Mouse (Mus musculus) megakaryocyte, embryonic 14.5 days (primary cell): ENCODE measurements around the gene Pbld2. TPM values are rescaled to one million over a fixed set of nuclear protein-coding genes. Genes with fewer than 3 reads are reported as not detected.
"Not testable (repeated sequence)": the region's sequence is repeated elsewhere in the genome, so short reads cannot be mapped to it uniquely, and the experiment has no call there.

Source experiments
- H3K27me3 ChIP-seq: replicated peaks from 2 replicates; pipeline ENCODE3; 2012; ENCODE audit warnings: inconsistent platforms
- H3K36me3 ChIP-seq: replicated peaks from 2 replicates; pipeline ENCODE3; 2012; ENCODE audit warnings: low read length, inconsistent platforms, mixed read lengths
- H3K4me1 ChIP-seq: 2 replicates; pipeline ENCODE4 v1.6.1; 2012; ENCODE audit warnings: inconsistent platforms
- H3K4me3 ChIP-seq: replicated peaks from 2 replicates; pipeline ENCODE3; 2012; ENCODE audit warnings: moderate library complexity, mild to moderate bottlenecking, inconsistent platforms
- H3K9me3 ChIP-seq: 2 replicates; pipeline ENCODE4 v1.6.1; 2012; ENCODE audit warnings: inconsistent platforms
- FLI1 ChIP-seq: IDR thresholded peaks from 2 replicates; pipeline ENCODE4 v1.6.1; 2012; ENCODE audit warnings: low read length, inconsistent platforms, mixed read lengths
- GATA1 ChIP-seq: IDR thresholded peaks from 3 replicates; pipeline ENCODE4 v1.6.1; 2012; ENCODE audit warnings: mixed read lengths, low read length, inconsistent platforms, borderline replicate concordance
- polyA plus RNA-seq: library from polyadenylated mRNA; stranded (reverse); fragments of >175 nt; gene quantifications from 2 replicates; pipeline ENCODE4 v1.2.3, GENCODE M21; 2012; ENCODE audit warnings: low replicate concordance; ENCODE audit not compliant: insufficient read depth

Pbld2 gene
- polyA plus RNA-seq, 1 experiment, result 0.74 TPM

DNA sequence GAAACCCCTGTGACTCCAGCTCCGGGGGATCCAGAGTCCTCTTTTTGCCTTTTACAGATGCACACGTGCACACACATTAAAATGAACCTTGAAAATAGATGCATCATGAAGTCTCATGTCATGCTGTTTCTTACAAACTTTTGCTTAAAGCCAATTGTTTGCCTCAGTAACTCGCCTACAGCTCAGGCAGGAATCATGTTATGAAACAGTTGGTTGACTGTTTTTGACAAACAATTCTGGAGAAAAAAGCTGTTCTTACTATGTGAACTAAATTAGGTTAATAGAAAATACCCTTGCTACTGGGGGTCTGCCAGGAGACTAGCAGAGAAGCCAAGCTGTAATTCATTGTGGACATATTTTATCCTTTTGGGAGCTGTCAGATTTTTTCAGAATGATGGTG, 8.8 kb downstream of the Pbld2 start:
- Histone ChIP-seq H3K4me1 (peaks cover 16% of the 10 kb centered on the region), H3K4me3 (no peak overlapping the region), H3K27me3 (peaks cover 6% of the 10 kb centered on the region), H3K9me3 (peaks cover 5% of the 10 kb centered on the region), H3K36me3 (no peaks in the 10 kb centered on the region)
- TF ChIP-seq GATA1 (no peak), FLI1 (no peak)

DNA sequence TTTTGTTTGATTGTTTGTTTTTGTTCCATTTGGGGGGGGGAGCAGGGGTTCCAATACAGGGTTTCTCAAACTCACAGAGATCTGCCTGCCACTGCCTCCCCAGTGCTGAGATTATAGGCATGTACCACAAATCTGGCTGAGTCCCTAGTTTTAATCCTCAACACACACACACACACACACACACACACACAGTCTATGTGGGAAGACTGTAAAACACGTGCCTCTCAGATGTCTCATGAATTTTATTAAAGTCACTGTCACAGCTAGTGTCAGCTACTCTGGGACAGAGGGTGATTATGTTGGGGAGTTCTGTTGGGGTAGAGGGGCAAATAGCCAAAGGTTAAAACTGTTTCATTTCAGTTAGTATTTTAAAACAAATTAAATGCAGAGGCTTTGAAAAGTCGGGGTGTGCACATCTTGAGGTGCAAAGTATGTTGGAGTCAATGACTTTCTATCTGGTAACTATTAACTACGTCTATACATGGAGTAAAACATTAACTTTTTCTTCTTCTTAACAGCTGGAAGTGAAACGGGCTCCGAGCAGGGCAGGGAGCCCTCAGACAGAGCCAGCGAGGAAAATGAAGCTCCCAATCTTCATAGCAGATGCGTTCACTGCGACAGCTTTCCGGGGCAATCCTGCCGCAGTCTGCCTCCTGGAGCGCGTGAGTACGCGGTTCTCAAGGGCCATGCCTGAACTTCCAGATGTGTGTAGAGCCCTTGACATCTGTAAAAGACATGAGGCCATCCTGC, 14.6 kb downstream of the Pbld2 start:
- no peak for TF ChIP-seq FLI1
- no peak for TF ChIP-seq GATA1
- peaks cover 4% of the 10 kb centered on the region for H3K27me3 ChIP-seq

DNA sequence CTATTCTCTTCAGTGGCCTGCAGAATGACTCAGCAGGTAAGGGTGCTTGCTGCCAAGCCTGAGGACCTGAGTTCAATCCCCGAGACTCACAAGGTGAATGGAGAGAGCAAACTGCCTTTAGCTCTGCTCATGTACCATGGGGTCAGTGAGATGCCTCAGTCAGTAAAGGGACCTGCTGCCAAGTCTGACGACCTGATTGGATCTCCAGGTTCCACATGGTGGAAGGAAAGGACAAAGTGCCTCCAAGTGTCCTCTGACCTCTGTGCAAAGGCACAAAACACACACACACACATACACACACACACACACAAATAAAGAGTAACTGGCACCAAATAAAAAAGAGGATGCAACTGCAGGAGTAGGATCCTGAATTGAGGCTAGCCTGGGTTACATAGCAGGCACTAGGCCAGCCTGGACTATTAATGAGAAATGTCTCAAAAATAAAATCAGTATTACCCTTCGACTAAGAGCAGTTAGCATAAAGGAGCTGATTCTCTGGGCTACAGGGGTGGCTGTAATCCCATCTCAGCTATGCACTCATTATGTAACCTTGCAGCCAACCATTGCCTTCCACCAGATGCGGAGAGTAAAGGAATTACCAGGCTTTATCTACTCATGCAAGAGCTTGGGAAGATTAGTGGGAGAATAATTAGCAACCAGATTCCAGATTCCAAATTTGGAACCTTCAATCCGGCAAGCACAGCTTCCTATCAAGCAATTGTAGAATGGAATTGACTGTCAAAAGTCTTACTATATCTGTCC, 15.9 kb downstream of the Pbld2 start:
- no peak overlapping the region for H3K4me3 ChIP-seq
- no peak for TF ChIP-seq GATA1
- no peak for TF ChIP-seq FLI1
- H3K4me1 ChIP-seq, result no peaks in the 10 kb centered on the region
- no peaks in the 10 kb centered on the region for H3K9me3 ChIP-seq
- no peaks in the 10 kb centered on the region for H3K36me3 ChIP-seq
- H3K27me3 ChIP-seq, result peaks cover 5% of the 10 kb centered on the region

More for the DNA sequence above, 14.6 kb downstream of the Pbld2 start:
- Histone ChIP-seq H3K4me3 (no peak overlapping the region), H3K9me3 (no peaks in the 10 kb centered on the region), H3K36me3 (no peaks in the 10 kb centered on the region), H3K4me1 (peaks cover 9% of the 10 kb centered on the region)

DNA sequence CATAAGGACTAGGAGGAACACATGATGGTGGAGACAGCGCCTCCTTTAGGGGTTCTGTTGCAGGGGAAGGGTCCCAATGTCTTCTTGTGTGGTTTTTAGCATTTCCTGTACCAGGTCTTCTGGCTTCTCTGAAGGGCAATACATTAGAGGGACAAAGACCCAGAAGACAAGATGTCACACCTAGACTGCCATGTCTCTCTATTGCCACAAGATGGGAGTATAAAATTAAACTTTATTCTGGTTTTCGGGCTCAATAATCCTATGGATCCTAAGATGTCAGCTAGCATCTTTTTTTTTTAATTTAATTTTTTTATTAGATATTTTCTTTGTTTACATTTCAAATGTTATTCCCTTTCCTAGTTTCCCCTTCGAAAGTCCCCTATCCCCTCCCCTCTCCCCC, 19.0 kb downstream of the Pbld2 start:
- Histone ChIP-seq H3K4me3 (no peak overlapping the region), H3K4me1 (no peaks in the 10 kb centered on the region), H3K9me3 (no peaks in the 10 kb centered on the region), H3K36me3 (no peaks in the 10 kb centered on the region), H3K27me3 (peaks cover 5% of the 10 kb centered on the region)
- TF ChIP-seq FLI1 (no peak), GATA1 (no peak)

DNA sequence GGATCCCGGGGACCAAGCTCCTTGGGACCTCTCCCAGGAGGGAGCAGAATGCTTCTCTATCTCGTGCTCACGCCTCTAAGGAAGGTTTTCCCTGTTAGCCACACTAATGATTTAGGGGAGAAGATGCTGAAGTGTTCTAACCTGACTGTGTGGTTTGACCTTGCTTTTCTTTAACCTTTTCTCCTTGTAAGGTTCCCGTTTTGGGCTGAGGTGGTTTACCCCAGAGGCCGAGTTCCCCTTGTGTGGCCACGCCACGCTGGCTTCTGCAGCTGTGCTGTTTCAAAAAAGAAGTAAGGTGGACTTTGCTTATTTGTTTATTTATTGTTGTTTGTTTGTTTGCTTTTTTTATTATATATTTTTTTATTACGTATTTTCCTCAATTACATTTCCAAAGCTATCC, 23.6 kb downstream of the Pbld2 start:
- TF ChIP-seq FLI1 (no peak), GATA1 (no peak)
- Histone ChIP-seq H3K36me3 (no peaks in the 10 kb centered on the region), H3K27me3 (peaks cover 5% of the 10 kb centered on the region), H3K4me3 (no peak overlapping the region), H3K4me1 (peaks cover 16% of the 10 kb centered on the region), H3K9me3 (no peaks in the 10 kb centered on the region)

DNA sequence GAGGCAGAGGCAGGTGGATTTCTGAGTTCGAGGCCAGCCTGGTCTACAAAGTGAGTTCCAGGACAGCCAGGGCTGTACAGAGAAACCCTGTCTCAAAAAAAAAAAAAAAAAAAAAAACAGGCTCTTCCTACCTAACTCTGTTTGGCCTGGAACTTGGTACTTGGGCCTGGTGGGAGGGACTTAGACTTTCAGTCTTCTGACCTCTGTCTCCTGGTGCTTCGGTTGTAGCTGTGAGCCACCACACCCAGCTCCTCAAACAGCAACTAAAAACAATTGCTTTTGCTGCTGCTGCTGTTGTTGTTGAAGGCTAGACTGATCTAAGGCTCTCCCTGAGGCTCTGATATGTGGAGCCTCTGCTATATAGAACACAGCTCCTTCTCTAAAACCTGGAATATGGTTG, 25.0 kb downstream of the Pbld2 start:
- H3K4me3 ChIP-seq, result no peak overlapping the region
- peaks cover 5% of the 10 kb centered on the region for H3K27me3 ChIP-seq
- H3K36me3 ChIP-seq, result no peaks in the 10 kb centered on the region
- H3K9me3 ChIP-seq, result no peaks in the 10 kb centered on the region
- TF ChIP-seq FLI1 (no peak), GATA1 (no peak)
- peaks cover 24% of the 10 kb centered on the region for H3K4me1 ChIP-seq

DNA sequence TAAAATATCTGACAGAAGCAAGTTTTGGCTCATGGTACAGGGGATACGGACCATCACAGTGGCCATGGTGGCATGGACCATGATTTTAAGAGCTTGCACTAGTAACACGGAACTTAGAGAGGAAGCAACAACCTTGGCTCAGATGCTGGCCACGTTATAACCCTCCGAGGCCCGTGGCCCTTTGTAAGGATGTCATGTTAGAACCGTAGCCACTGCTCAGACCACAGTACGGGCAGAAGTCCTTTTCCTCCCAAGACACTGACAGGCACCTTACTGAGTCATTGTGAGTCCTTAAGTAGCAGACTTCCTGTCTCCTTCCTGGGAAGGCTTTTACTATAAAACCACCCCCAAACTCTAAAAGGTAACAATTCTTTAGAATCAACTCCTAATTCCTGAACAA, 27.2 kb downstream of the Pbld2 start:
- no peaks in the 10 kb centered on the region for H3K9me3 ChIP-seq
- no peaks in the 10 kb centered on the region for H3K36me3 ChIP-seq
- peaks cover 24% of the 10 kb centered on the region for H3K4me1 ChIP-seq
- H3K27me3 ChIP-seq, result no peaks in the 10 kb centered on the region
- TF ChIP-seq FLI1, result no peak
- TF ChIP-seq GATA1, result no peak
- no peak overlapping the region for H3K4me3 ChIP-seq

DNA sequence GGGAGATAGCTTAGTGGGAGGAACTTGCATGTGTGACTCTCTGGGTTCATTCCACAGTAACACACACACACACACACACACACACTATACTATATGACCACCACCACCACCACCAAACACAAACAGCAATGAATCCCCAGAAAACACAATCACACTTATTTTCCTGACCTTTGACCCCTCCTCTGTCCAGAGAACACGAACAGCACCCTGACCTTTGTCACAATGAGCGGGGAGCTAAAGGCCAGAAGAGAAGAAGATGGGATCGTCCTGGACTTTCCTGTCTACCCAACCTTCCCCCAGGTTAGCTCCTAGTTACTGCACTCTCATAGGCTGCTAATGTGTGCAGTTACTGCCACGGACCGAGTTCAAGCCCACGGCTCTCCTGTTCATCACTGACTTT, 27.9 kb downstream of the Pbld2 start:
- Histone ChIP-seq H3K9me3 (no peaks in the 10 kb centered on the region), H3K4me1 (peaks cover 24% of the 10 kb centered on the region), H3K27me3 (no peaks in the 10 kb centered on the region), H3K36me3 (no peaks in the 10 kb centered on the region), H3K4me3 (no peak overlapping the region)
- no peak for TF ChIP-seq GATA1
- no peak for TF ChIP-seq FLI1

DNA sequence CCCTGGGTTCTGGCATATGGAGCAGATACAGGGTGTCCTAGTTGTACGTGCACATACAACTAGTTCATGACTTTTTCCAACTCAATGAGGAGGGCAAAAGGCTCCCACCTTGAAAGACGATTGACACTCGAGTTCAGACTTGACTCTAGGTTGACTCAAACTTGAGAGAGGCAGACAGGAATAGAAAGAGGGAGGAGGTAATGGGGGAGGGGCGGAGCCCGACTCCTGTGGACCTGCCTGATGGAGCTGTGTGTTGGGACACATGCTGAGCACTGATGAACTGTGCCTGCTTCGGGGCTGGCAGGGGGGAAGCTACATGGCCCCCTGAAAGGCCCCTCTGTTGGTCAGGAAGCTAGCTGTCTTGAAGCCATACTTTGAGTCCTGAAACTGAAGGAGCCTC, 28.9 kb downstream of the Pbld2 start:
- Histone ChIP-seq H3K36me3 (no peaks in the 10 kb centered on the region), H3K4me3 (no peak overlapping the region), H3K4me1 (peaks cover 24% of the 10 kb centered on the region), H3K9me3 (no peaks in the 10 kb centered on the region), H3K27me3 (peaks cover 1% of the 10 kb centered on the region)
- TF ChIP-seq GATA1 (no peak), FLI1 (no peak)

DNA sequence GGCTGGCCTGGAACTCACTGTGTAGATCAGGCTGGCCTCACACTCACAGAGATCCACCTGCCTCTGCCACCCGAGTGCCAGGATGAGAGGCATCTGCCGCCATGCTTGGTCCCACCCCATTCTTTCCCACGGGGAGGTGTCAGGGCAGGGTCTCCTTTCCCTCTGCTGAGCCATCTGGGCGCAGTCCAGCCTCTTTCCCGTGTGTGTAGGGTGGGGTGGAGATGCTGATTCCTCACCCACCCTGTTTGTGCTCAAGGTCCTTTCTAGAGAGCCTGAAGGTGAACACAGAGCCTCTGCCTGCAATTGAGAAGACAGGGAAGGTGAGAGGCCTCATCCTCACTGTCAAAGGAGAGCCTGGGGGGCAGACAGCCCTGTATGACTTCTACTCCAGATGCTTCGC, 30.0 kb downstream of the Pbld2 start:
- H3K36me3 ChIP-seq, H3K27me3 ChIP-seq, H3K4me3 ChIP-seq, H3K9me3 ChIP-seq: not testable (repeated sequence)
- H3K4me1 ChIP-seq, result peaks cover 24% of the 10 kb centered on the region
